Mouse (Mus musculus): ENCODE measurements around the gene 4930579F01Rik. TPM values are rescaled to one million over a fixed set of nuclear protein-coding genes. Genes with fewer than 3 reads are reported as not detected.
"Not testable (repeated sequence)": the region's sequence is repeated elsewhere in the genome, so short reads cannot be mapped to it uniquely, and the experiment has no call there.

Gene 4930579F01Rik
- polyA plus RNA-seq, 1 experiment, result not detected

- no peaks in the 10 kb centered on the region for H3K9me3 ChIP-seq (replicated peaks; ENCODE audit: control insufficient read depth, insufficient read depth, low read length, poor library complexity, severe bottlenecking)
- no peaks in the 10 kb centered on the region for H3K27me3 ChIP-seq (ENCODE audit: control insufficient read depth, insufficient read depth, low read length, poor library complexity, severe bottlenecking)
- no peak for TF ChIP-seq CTCF (IDR thresholded peaks at IDR 0.05; ENCODE audit: low read depth, low read length)
- TF ChIP-seq POLR2A (IDR thresholded peaks at IDR 0.05; ENCODE audit: insufficient read depth, low read length), result no peak
- TF ChIP-seq EP300 (IDR thresholded peaks at IDR 0.05; ENCODE audit: insufficient read depth, low read depth, low read length), result no peak
- peak overlapping the region; percentile 40 for H3K4me3 ChIP-seq (ENCODE audit: low read depth, low read length)
- H3K4me1 ChIP-seq (ENCODE audit: control insufficient read depth, insufficient read depth, low read length), result no peaks in the 10 kb centered on the region
- no peak overlapping the region for H3K27ac ChIP-seq (ENCODE audit: insufficient read depth, low read length)
- no peaks in the 10 kb centered on the region for H3K36me3 ChIP-seq (ENCODE audit: control insufficient read depth, insufficient read depth, low read length, poor library complexity, severe bottlenecking)
- H3K9ac ChIP-seq (ENCODE audit: low read depth, poor library complexity, severe bottlenecking), result peak overlapping the region; percentile 47; the same call in 1 of the 2 replicates
Observed at GRCm38 (mm10) chr3:138142052-138142732, 51.4 kb downstream of the 4930579F01Rik start.

- H3K36me3 ChIP-seq (ENCODE audit: control insufficient read depth, insufficient read depth, low read length, poor library complexity, severe bottlenecking), result no peaks in the 10 kb centered on the region
- no peak overlapping the region for H3K9ac ChIP-seq (ENCODE audit: low read depth, poor library complexity, severe bottlenecking)
- TF ChIP-seq POLR2A (IDR thresholded peaks at IDR 0.05; ENCODE audit: insufficient read depth, low read length), result no peak
- TF ChIP-seq CTCF (IDR thresholded peaks at IDR 0.05; ENCODE audit: low read depth, low read length), result no peak
- TF ChIP-seq EP300 (IDR thresholded peaks at IDR 0.05; ENCODE audit: insufficient read depth, low read depth, low read length), result no peak
- H3K27me3 ChIP-seq (ENCODE audit: control insufficient read depth, insufficient read depth, low read length, poor library complexity, severe bottlenecking), result no peaks in the 10 kb centered on the region
- H3K9me3 ChIP-seq (replicated peaks; ENCODE audit: control insufficient read depth, insufficient read depth, low read length, poor library complexity, severe bottlenecking), result no peaks in the 10 kb centered on the region
- no peaks in the 10 kb centered on the region for H3K4me1 ChIP-seq (ENCODE audit: control insufficient read depth, insufficient read depth, low read length)
- no peak overlapping the region for H3K27ac ChIP-seq (ENCODE audit: insufficient read depth, low read length)
- no peak overlapping the region for H3K4me3 ChIP-seq (ENCODE audit: low read depth, low read length)
Observed at GRCm38 (mm10) chr3:138139663-138140062, 54.0 kb downstream of the 4930579F01Rik start.

GRCm38 (mm10) chr3:138138146-138138545 lies 55.5 kb downstream of the 4930579F01Rik start:
- not testable (repeated sequence) for H3K36me3 ChIP-seq (ENCODE audit: control insufficient read depth, insufficient read depth, low read length, poor library complexity, severe bottlenecking); H3K4me1 ChIP-seq (ENCODE audit: control insufficient read depth, insufficient read depth, low read length); H3K9ac ChIP-seq (ENCODE audit: low read depth, poor library complexity, severe bottlenecking); H3K9me3 ChIP-seq (replicated peaks; ENCODE audit: control insufficient read depth, insufficient read depth, low read length, poor library complexity, severe bottlenecking); H3K27me3 ChIP-seq (ENCODE audit: control insufficient read depth, insufficient read depth, low read length, poor library complexity, severe bottlenecking); H3K27ac ChIP-seq (ENCODE audit: insufficient read depth, low read length); H3K4me3 ChIP-seq (ENCODE audit: low read depth, low read length)

- Histone ChIP-seq H3K27me3 (ENCODE audit: control insufficient read depth, insufficient read depth, low read length, poor library complexity, severe bottlenecking) (no peaks in the 10 kb centered on the region), H3K9me3 (replicated peaks; ENCODE audit: control insufficient read depth, insufficient read depth, low read length, poor library complexity, severe bottlenecking) (no peaks in the 10 kb centered on the region), H3K36me3 (ENCODE audit: control insufficient read depth, insufficient read depth, low read length, poor library complexity, severe bottlenecking) (no peaks in the 10 kb centered on the region), H3K27ac (ENCODE audit: insufficient read depth, low read length) (no peak overlapping the region), H3K9ac (ENCODE audit: low read depth, poor library complexity, severe bottlenecking) (no peak overlapping the region), H3K4me1 (ENCODE audit: control insufficient read depth, insufficient read depth, low read length) (no peaks in the 10 kb centered on the region), H3K4me3 (ENCODE audit: low read depth, low read length) (no peak overlapping the region)
- TF ChIP-seq EP300 (IDR thresholded peaks at IDR 0.05; ENCODE audit: insufficient read depth, low read depth, low read length), result no peak
- TF ChIP-seq POLR2A (IDR thresholded peaks at IDR 0.05; ENCODE audit: insufficient read depth, low read length), result no peak
- TF ChIP-seq CTCF (IDR thresholded peaks at IDR 0.05; ENCODE audit: low read depth, low read length), result no peak
Observed at GRCm38 (mm10) chr3:138134528-138134927, 59.1 kb downstream of the 4930579F01Rik start.

GRCm38 (mm10) chr3:138133916-138134315 lies 59.7 kb downstream of the 4930579F01Rik start:
- Histone ChIP-seq H3K9ac (ENCODE audit: low read depth, poor library complexity, severe bottlenecking) (no peak overlapping the region), H3K27me3 (ENCODE audit: control insufficient read depth, insufficient read depth, low read length, poor library complexity, severe bottlenecking) (no peaks in the 10 kb centered on the region), H3K36me3 (ENCODE audit: control insufficient read depth, insufficient read depth, low read length, poor library complexity, severe bottlenecking) (no peaks in the 10 kb centered on the region), H3K9me3 (replicated peaks; ENCODE audit: control insufficient read depth, insufficient read depth, low read length, poor library complexity, severe bottlenecking) (no peaks in the 10 kb centered on the region), H3K4me3 (ENCODE audit: low read depth, low read length) (no peak overlapping the region), H3K27ac (ENCODE audit: insufficient read depth, low read length) (no peak overlapping the region), H3K4me1 (ENCODE audit: control insufficient read depth, insufficient read depth, low read length) (no peaks in the 10 kb centered on the region)
- TF ChIP-seq POLR2A (IDR thresholded peaks at IDR 0.05; ENCODE audit: insufficient read depth, low read length), result no peak
- no peak for TF ChIP-seq EP300 (IDR thresholded peaks at IDR 0.05; ENCODE audit: insufficient read depth, low read depth, low read length)

GRCm38 (mm10) chr3:138133463-138133862 lies 60.2 kb downstream of the 4930579F01Rik start:
- Histone ChIP-seq H3K4me1 (ENCODE audit: control insufficient read depth, insufficient read depth, low read length) (no peaks in the 10 kb centered on the region), H3K27me3 (ENCODE audit: control insufficient read depth, insufficient read depth, low read length, poor library complexity, severe bottlenecking) (no peaks in the 10 kb centered on the region), H3K9ac (ENCODE audit: low read depth, poor library complexity, severe bottlenecking) (no peak overlapping the region), H3K36me3 (ENCODE audit: control insufficient read depth, insufficient read depth, low read length, poor library complexity, severe bottlenecking) (no peaks in the 10 kb centered on the region), H3K4me3 (ENCODE audit: low read depth, low read length) (no peak overlapping the region), H3K9me3 (replicated peaks; ENCODE audit: control insufficient read depth, insufficient read depth, low read length, poor library complexity, severe bottlenecking) (no peaks in the 10 kb centered on the region), H3K27ac (ENCODE audit: insufficient read depth, low read length) (no peak overlapping the region)
- TF ChIP-seq CTCF (IDR thresholded peaks at IDR 0.05; ENCODE audit: low read depth, low read length) (no peak), POLR2A (IDR thresholded peaks at IDR 0.05; ENCODE audit: insufficient read depth, low read length) (no peak), EP300 (IDR thresholded peaks at IDR 0.05; ENCODE audit: insufficient read depth, low read depth, low read length) (no peak)

Data from ES-Bruce4 (cell line).